Mouse (Mus musculus) induced T-regulatory cell, adult 2 months (primary cell): Measurements from ENCODE around the gene Apol9b.
A peak's percentile ranks its signal among the peaks of the same experiment; 100 is the strongest.

Source experiments
- DNase-seq: peaks from one replicate; pipeline ENCODE4 v3.0.0-alpha.2; 2012; ENCODE audit warnings: low read depth

Gene Apol9b

DNA sequence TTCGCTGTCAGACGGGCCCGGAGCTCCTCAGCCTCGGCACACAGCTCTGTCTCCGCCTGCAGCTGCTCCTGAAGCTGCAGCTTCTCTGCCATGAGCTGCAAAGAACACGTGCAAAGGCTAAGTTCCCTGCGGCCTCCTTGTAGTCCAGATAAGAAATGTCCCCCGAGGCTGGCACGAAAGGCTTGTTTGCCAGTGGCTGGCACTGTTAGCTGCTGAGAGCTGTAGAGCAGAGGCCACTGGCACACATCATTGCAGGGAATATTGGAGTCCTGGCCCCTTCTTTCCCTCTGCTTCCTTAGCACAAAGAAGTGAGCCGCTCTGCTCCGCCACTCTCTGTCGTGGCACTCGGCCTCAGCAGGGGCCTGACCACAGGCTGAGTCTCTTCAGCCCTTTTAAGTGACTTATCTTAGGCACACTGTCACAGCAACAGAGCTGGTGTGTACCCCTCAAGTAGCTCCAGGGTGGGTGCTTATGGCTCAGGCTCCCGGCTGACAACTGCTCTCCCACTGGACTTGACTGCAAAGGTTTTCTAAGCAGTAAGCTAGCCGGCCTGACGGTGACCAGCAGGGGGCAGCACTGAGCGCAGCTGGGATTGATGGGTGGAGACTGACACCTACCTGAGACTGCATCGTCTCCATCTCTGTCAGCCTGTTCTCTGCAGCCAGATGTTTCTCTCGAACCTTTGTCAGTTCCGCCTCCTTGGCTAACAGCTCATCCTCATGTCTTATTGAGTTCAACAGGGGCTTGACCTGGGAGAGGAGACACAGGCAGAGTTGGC lies 46.5 kb downstream of the Apol9b start:
- DNase-seq = peak; percentile 90

DNA sequence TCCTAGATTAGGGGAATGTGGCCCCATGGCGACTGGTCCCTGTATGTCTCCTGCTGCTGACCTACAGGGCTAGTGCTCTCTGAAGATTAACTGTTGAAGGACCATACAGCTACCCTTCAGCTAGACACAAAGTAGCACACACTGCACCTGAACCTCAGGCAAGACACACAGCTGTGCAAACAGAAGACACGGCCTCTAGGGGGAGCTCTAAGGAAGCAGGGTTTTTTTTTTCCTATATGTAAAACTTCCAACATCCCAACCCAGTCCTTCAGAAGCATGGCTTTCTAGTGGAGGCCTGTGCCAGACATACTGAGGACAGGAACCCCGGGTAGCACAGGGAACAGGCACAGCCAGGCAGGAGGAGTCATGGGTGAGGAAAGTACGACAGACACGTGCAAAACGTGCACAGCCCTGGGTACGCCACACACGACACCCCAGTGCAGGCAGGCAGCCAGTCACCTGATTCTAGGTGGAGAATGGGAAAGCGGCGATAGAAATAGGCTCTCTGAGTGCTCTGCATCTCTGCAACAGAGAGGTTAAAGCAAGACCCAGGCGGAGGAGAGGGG lies 53.7 kb downstream of the Apol9b start:
- DNase-seq = peak; percentile 81

DNA sequence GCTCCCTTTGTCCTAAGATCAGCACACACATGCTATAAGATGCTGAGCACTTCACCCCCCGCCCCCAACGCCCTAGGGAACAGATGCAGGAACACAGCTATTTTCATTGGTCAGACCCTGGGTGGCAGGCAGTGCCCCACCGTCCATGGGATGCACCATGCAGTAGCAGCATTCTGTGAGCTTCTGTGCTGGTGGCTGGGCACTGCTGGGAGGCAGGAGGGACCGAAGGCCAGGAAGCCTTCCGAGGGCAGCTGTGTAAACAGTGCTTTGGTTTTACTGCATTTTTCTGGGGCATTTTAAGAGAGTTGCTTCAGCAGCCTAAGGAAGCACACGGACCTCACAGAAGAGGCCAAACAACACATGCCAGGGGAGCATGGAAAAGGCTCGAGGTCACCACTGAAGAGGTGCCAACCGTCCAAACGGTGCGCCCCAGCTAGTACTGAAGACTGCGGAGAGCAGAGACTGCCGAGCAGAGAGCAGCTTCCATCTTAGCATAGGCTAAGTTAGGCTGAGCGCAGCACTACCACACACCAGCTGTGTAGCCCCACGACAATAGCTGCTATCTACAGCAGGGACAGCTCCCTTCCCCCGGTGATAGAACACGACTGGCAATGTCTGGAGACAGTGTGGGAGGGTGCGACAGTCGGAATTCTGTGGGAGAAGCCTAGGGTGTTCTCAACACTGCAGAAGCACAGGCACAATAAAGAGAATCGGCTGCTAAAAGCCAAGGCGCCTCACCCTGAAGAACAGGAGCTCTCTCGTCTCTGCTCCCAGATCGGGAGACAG lies 55.4 kb downstream of the Apol9b start:
- DNase-seq = no peak

DNA sequence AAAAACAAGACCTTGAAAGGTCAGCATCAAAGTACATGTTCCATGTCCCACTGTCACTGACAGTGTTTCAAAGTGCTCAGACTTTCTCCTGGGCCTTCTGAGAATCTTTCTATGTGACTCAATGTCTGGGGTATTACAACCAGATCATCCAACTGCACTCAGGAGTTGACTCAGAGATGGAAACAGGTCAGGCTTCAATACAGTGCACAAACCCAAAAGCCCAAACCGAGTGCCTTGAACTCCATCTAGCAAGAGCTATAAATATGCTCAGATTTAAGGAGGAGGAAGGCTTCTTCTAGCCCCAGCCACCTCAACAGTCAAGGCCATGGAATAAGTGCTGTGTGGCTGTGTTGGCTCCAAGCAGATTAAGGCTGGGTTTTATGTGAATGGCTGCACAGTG lies 57.0 kb downstream of the Apol9b start:
- no peak for DNase-seq
